Mouse (Mus musculus) heart, adult 2 months (tissue): ENCODE results near the gene Bcas3. TPM values are rescaled to one million over a fixed set of nuclear protein-coding genes. Genes with fewer than 3 reads are reported as not detected.

Experiments
- DNase-seq, 2 experiments: peaks; one replicate each; pipeline ENCODE4 v3.0.0; 2021
- H3K27ac ChIP-seq: fragments of 200-600 bp; 2 replicates; pipeline ENCODE4 v1.8.1; 2022
- H3K27me3 ChIP-seq: fragments of 200-500 bp; 2 replicates; pipeline ENCODE4 v1.6.1; 2012; ENCODE audit warnings: mild to moderate bottlenecking, low read length, inconsistent platforms, mixed read lengths; ENCODE audit not compliant: control insufficient read depth, insufficient read depth
- H3K36me3 ChIP-seq: fragments of 200-500 bp; 2 replicates; pipeline ENCODE4 v1.6.1; 2012; ENCODE audit warnings: low read length, inconsistent platforms; ENCODE audit not compliant: control insufficient read depth, insufficient read depth
- H3K4me1 ChIP-seq: fragments of 200-500 bp; 2 replicates; pipeline ENCODE4 v1.6.1; 2011; ENCODE audit warnings: low read length; ENCODE audit not compliant: control insufficient read depth, insufficient read depth
- H3K4me3 ChIP-seq: fragments of 200-600 bp; 2 replicates; pipeline ENCODE4 v1.8.1; 2022
- H3K79me2 ChIP-seq: fragments of 200-500 bp; replicated peaks from 2 replicates; pipeline ENCODE4 v1.6.1; 2012; ENCODE audit warnings: mild to moderate bottlenecking, inconsistent platforms, low read length, moderate library complexity, mixed read lengths; ENCODE audit not compliant: control insufficient read depth, insufficient read depth
- H3K9ac ChIP-seq: fragments of 200-500 bp; 2 replicates; pipeline ENCODE4 v1.6.1; 2012; ENCODE audit warnings: low read depth, mild to moderate bottlenecking, control low read depth, inconsistent platforms, low read length, mixed read lengths
- CTCF ChIP-seq: fragments of 200-600 bp; IDR thresholded peaks from 2 replicates; pipeline ENCODE4 v1.8.1; 2022; ENCODE audit warnings: antibody characterized with exemption, mild to moderate bottlenecking, moderate library complexity
- EP300 ChIP-seq: fragments of 200-500 bp; IDR thresholded peaks from 2 replicates; pipeline ENCODE4 v1.6.1; 2011; ENCODE audit warnings: low read depth, low read length, control low read depth; ENCODE audit not compliant: insufficient read depth
- POLR2A ChIP-seq: fragments of 200-500 bp; IDR thresholded peaks from 2 replicates; pipeline ENCODE4 v1.6.1; 2011; ENCODE audit warnings: mild to moderate bottlenecking, low read depth, low read length, control low read depth; ENCODE audit not compliant: insufficient read depth
- WGBS: fragments of 180-500 bp; shearing (Covaris S2); methylation state at CpG from one replicate; pipeline ENCODE4 v1.1.7; 2018; 5-methylcytosine and 5-hydroxymethylcytosine counted together
- intact Hi-C: fragments of 180-260 bp; cut with DNase I; formaldehyde crosslinking; loops from one replicate; pipeline ENCODE4 v1.15.1; 2025
- polyA plus RNA-seq: library from polyadenylated mRNA; depleted of rRNA; stranded (reverse); fragments of >200 nt; gene quantifications from 2 replicates; pipeline ENCODE4 v1.2.3, GENCODE M21; 2012
- total RNA-seq, 2 experiments: library from RNA; stranded (reverse); gene quantifications; 2 replicates each; pipeline ENCODE4 v1.2.3; 2021

The Bcas3 gene
- total and polyA plus RNA-seq, 3 experiments = 26.6 to 40.4 (median 36.0) TPM

- Histone ChIP-seq H3K27me3 (peaks cover 23% of the 10 kb centered on the region), H3K9ac (0 out of 2 replicates have a peak overlapping the region, but pooled peaks have one; percentile 10), H3K4me3 (peak overlapping the region; percentile 12; the same call in 1 of the 2 replicates), H3K36me3 (no peaks in the 10 kb centered on the region), H3K27ac (no peak overlapping the region; the same call in 1 of the 2 replicates), H3K4me1 (0 out of 2 replicates have a peak, but pooled peaks cover 1% of the 10 kb centered on the region), H3K79me2 (no peaks in the 10 kb centered on the region)
- intact Hi-C loops = no loop called here
- 63% methylated on average over 9 of the region's 9 CpGs for WGBS
- no peak for DNase-seq
- TF ChIP-seq CTCF = no peak
- no peak for TF ChIP-seq POLR2A
- no peak for TF ChIP-seq EP300
Measured at GRCm38 (mm10) chr11:85835001-85835752, 482.2 kb downstream of the Bcas3 start.

GRCm38 (mm10) chr11:85835753-85836522 lies 483.0 kb downstream of the Bcas3 start:
- 63% methylated on average over 16 of the region's 16 CpGs for WGBS
- intact Hi-C loops = no loop called here
- Histone ChIP-seq H3K4me3 (no peak overlapping the region), H3K27me3 (peaks cover 25% of the 10 kb centered on the region), H3K4me1 (no peaks in the 10 kb centered on the region), H3K36me3 (no peaks in the 10 kb centered on the region), H3K9ac (peak overlapping the region; percentile 22; the same call in 1 of the 2 replicates), H3K79me2 (no peaks in the 10 kb centered on the region), H3K27ac (peak overlapping the region; percentile 48)
- TF ChIP-seq EP300 = no peak
- TF ChIP-seq POLR2A = no peak
- no peak for TF ChIP-seq CTCF
- DNase-seq = no peak

- Histone ChIP-seq H3K27ac (peak overlapping the region; percentile 53), H3K79me2 (no peaks in the 10 kb centered on the region), H3K4me1 (no peaks in the 10 kb centered on the region), H3K36me3 (no peaks in the 10 kb centered on the region), H3K27me3 (peaks cover 25% of the 10 kb centered on the region), H3K4me3 (peak overlapping the region; percentile 5; the same call in 1 of the 2 replicates), H3K9ac (peak overlapping the region; percentile 39; the same call in 1 of the 2 replicates)
- WGBS = 37% methylated on average over 32 of the region's 32 CpGs
- intact Hi-C loops = no loop called here
- no peak for TF ChIP-seq CTCF
- DNase-seq = no peak
Measured at GRCm38 (mm10) chr11:85836523-85837290, 483.7 kb downstream of the Bcas3 start.

- no peaks in the 10 kb centered on the region for H3K79me2 ChIP-seq
- peaks cover 21% of the 10 kb centered on the region for H3K27me3 ChIP-seq
- DNase-seq = peak in 1 of 2 experiments; percentile 37
- TF ChIP-seq POLR2A = no peak
- TF ChIP-seq EP300 = no peak
- TF ChIP-seq CTCF = no peak
- 23% methylated on average over 18 of the region's 18 CpGs for WGBS
- peak overlapping the region; percentile 39; the same call in 1 of the 2 replicates for H3K9ac ChIP-seq
- peak overlapping the region; percentile 5 for H3K4me3 ChIP-seq
- intact Hi-C loops = no loop called here
- peak overlapping the region; percentile 53 for H3K27ac ChIP-seq
- no peaks in the 10 kb centered on the region for H3K36me3 ChIP-seq
- no peaks in the 10 kb centered on the region; the same call in 1 of the 2 replicates for H3K4me1 ChIP-seq
Measured at GRCm38 (mm10) chr11:85837291-85837647, 484.3 kb downstream of the Bcas3 start.

- DNase-seq = peak in 1 of 2 experiments; percentile 43
Measured at GRCm38 (mm10) chr11:85837648-85838423, 484.9 kb downstream of the Bcas3 start.

More at GRCm38 (mm10) chr11:85837648-85838423, 484.9 kb downstream of the Bcas3 start:
- peak overlapping the region; percentile 5 for H3K4me3 ChIP-seq
- no peak for TF ChIP-seq CTCF
- TF ChIP-seq EP300 = no peak
- no peak for TF ChIP-seq POLR2A
- peaks cover 18% of the 10 kb centered on the region for H3K27me3 ChIP-seq
- 29% methylated on average over 67 of the region's 67 CpGs for WGBS
- H3K4me1 ChIP-seq = peaks cover under 1% of the 10 kb centered on the region
- peak overlapping the region; percentile 53 for H3K27ac ChIP-seq
- H3K79me2 ChIP-seq = no peaks in the 10 kb centered on the region
- H3K9ac ChIP-seq = peak overlapping the region; percentile 41
- intact Hi-C loops = no loop called here
- no peaks in the 10 kb centered on the region for H3K36me3 ChIP-seq
